Mouse (Mus musculus): Measurements from ENCODE around the gene Hip1. TPM values are rescaled to one million over a fixed set of nuclear protein-coding genes. Genes with fewer than 3 reads are reported as not detected.

The Hip1 gene
- polyA plus RNA-seq (2014; fragmentation: Nextera tagmentation; extraction: Ambion mirVana): 48.8 and 49.4 TPM in 2 replicates

- under 1% methylated on average over 46 of the region's 46 CpGs for WGBS
- Histone ChIP-seq H3K27me3 (ENCODE audit: insufficient read depth, low read length) (no peaks in the 10 kb centered on the region), H3K4me3 (ENCODE audit: low read depth, low read length) (peak within 1 kb of the TSS; percentile 69), H3K27ac (ENCODE audit: low read depth) (no peak within 1 kb of the TSS), H3K9ac (peak within 1 kb of the TSS; percentile 54), H3K4me2 (peak within 1 kb of the TSS; percentile 98), H3K4me1 (ENCODE audit: insufficient read depth) (peaks cover 5% of the 10 kb centered on the region; the same call in 1 of the 2 replicates), H3K9me3 (ENCODE audit: low read depth, low read length) (no peaks in the 10 kb centered on the region), H3K36me3 (ENCODE audit: insufficient read depth) (no peaks in the 10 kb centered on the region)
- peak; percentile 66 for TF ChIP-seq CTCF (IDR thresholded peaks at IDR 0.05; ENCODE audit: low read depth)
- ATAC-seq (ENCODE audit: insufficient read depth): peak; percentile 99
- DNase-seq: peak; percentile 98
These were observed at the start of gene Hip1 for GRCm38 (mm10) chr5:135544865-135545797. Gene Hip1, minus strand, starts transcription at chr5:135545120.

GRCm38 (mm10) chr5:135589996-135590784 lies 45.3 kb upstream of the Hip1 start:
- Histone ChIP-seq H3K9ac (no peak overlapping the region), H3K9me3 (ENCODE audit: low read depth, low read length) (0 out of 2 replicates have a peak, but pooled peaks cover 3% of the 10 kb centered on the region), H3K27ac (ENCODE audit: low read depth) (no peak overlapping the region), H3K27me3 (ENCODE audit: insufficient read depth, low read length) (no peaks in the 10 kb centered on the region), H3K36me3 (ENCODE audit: insufficient read depth) (no peaks in the 10 kb centered on the region), H3K4me3 (ENCODE audit: low read depth, low read length) (no peak overlapping the region), H3K4me2 (no peak overlapping the region), H3K4me1 (ENCODE audit: insufficient read depth) (no peaks in the 10 kb centered on the region)
- ATAC-seq (ENCODE audit: insufficient read depth) (no peak), DNase-seq (no peak)
- no peak for TF ChIP-seq CTCF (IDR thresholded peaks at IDR 0.05; ENCODE audit: low read depth)
- WGBS: 84% methylated on average over 10 of the region's 12 CpGs

- no peak overlapping the region for H3K27ac ChIP-seq (ENCODE audit: low read depth)
- no peak for TF ChIP-seq CTCF (IDR thresholded peaks at IDR 0.05; ENCODE audit: low read depth)
- H3K36me3 ChIP-seq (ENCODE audit: insufficient read depth): no peaks in the 10 kb centered on the region
- no peak overlapping the region for H3K4me2 ChIP-seq
- H3K27me3 ChIP-seq (ENCODE audit: insufficient read depth, low read length): no peaks in the 10 kb centered on the region
- WGBS: 82% methylated on average over 4 of the region's 4 CpGs
- ATAC-seq (ENCODE audit: insufficient read depth) (no peak), DNase-seq (no peak)
- H3K9me3 ChIP-seq (ENCODE audit: low read depth, low read length): 0 out of 2 replicates have a peak, but pooled peaks cover 3% of the 10 kb centered on the region
- H3K9ac ChIP-seq: no peak overlapping the region
- H3K4me3 ChIP-seq (ENCODE audit: low read depth, low read length): no peak overlapping the region
- H3K4me1 ChIP-seq (ENCODE audit: insufficient read depth): no peaks in the 10 kb centered on the region
These were observed 42.8 kb upstream of the Hip1 start for GRCm38 (mm10) chr5:135587764-135588163.

- H3K4me1 ChIP-seq (ENCODE audit: insufficient read depth): no peaks in the 10 kb centered on the region
- H3K9ac ChIP-seq: no peak overlapping the region
- H3K9me3 ChIP-seq (ENCODE audit: low read depth, low read length): 0 out of 2 replicates have a peak, but pooled peaks cover 3% of the 10 kb centered on the region
- 84% methylated on average over 8 of the region's 8 CpGs for WGBS
- no peaks in the 10 kb centered on the region for H3K27me3 ChIP-seq (ENCODE audit: insufficient read depth, low read length)
- H3K27ac ChIP-seq (ENCODE audit: low read depth): no peak overlapping the region
- no peak overlapping the region for H3K4me2 ChIP-seq
- H3K36me3 ChIP-seq (ENCODE audit: insufficient read depth): no peaks in the 10 kb centered on the region
- TF ChIP-seq CTCF (IDR thresholded peaks at IDR 0.05; ENCODE audit: low read depth): no peak
- ATAC-seq (ENCODE audit: insufficient read depth) (no peak), DNase-seq (no peak)
- H3K4me3 ChIP-seq (ENCODE audit: low read depth, low read length): no peak overlapping the region
These were observed 40.8 kb upstream of the Hip1 start for GRCm38 (mm10) chr5:135585691-135586090.

GRCm38 (mm10) chr5:135582330-135582729 lies 37.4 kb upstream of the Hip1 start:
- Histone ChIP-seq H3K4me3 (ENCODE audit: low read depth, low read length) (no peak overlapping the region), H3K27ac (ENCODE audit: low read depth) (no peak overlapping the region), H3K27me3 (ENCODE audit: insufficient read depth, low read length) (no peaks in the 10 kb centered on the region), H3K4me1 (ENCODE audit: insufficient read depth) (no peaks in the 10 kb centered on the region), H3K4me2 (no peak overlapping the region), H3K36me3 (ENCODE audit: insufficient read depth) (no peaks in the 10 kb centered on the region), H3K9ac (no peak overlapping the region), H3K9me3 (ENCODE audit: low read depth, low read length) (no peaks in the 10 kb centered on the region)
- no peak for DNase-seq
- WGBS: 80% methylated on average over 4 of the region's 4 CpGs
- TF ChIP-seq CTCF (IDR thresholded peaks at IDR 0.05; ENCODE audit: low read depth): no peak
- no peak for ATAC-seq (ENCODE audit: insufficient read depth)

GRCm38 (mm10) chr5:135579331-135579751 lies 34.4 kb upstream of the Hip1 start:
- no peak for TF ChIP-seq CTCF (IDR thresholded peaks at IDR 0.05; ENCODE audit: low read depth)
- Histone ChIP-seq H3K27ac (ENCODE audit: low read depth) (no peak overlapping the region), H3K4me2 (no peak overlapping the region), H3K36me3 (ENCODE audit: insufficient read depth) (no peaks in the 10 kb centered on the region), H3K9me3 (ENCODE audit: low read depth, low read length) (no peaks in the 10 kb centered on the region), H3K27me3 (ENCODE audit: insufficient read depth, low read length) (no peaks in the 10 kb centered on the region), H3K4me1 (ENCODE audit: insufficient read depth) (no peaks in the 10 kb centered on the region), H3K9ac (no peak overlapping the region), H3K4me3 (ENCODE audit: low read depth, low read length) (no peak overlapping the region)
- DNase-seq (no peak), ATAC-seq (ENCODE audit: insufficient read depth) (no peak)
- 80% methylated on average over 10 of the region's 10 CpGs for WGBS

- WGBS: 59% methylated on average over 4 of the region's 4 CpGs
- no peaks in the 10 kb centered on the region for H3K36me3 ChIP-seq (ENCODE audit: insufficient read depth)
- DNase-seq: no peak
- no peaks in the 10 kb centered on the region for H3K9me3 ChIP-seq (ENCODE audit: low read depth, low read length)
- H3K27me3 ChIP-seq (ENCODE audit: insufficient read depth, low read length): no peaks in the 10 kb centered on the region
- H3K4me1 ChIP-seq (ENCODE audit: insufficient read depth): no peaks in the 10 kb centered on the region
- no peak for TF ChIP-seq CTCF (IDR thresholded peaks at IDR 0.05; ENCODE audit: low read depth)
- H3K27ac ChIP-seq (ENCODE audit: low read depth): no peak overlapping the region
- H3K9ac ChIP-seq: no peak overlapping the region
- ATAC-seq (ENCODE audit: insufficient read depth): no peak
- H3K4me2 ChIP-seq: no peak overlapping the region
- no peak overlapping the region for H3K4me3 ChIP-seq (ENCODE audit: low read depth, low read length)
These were observed 31.1 kb upstream of the Hip1 start for GRCm38 (mm10) chr5:135576055-135576454.

Measured in lung, embryonic 14.5 days (tissue).